ENCODE assay signal across 21 mouse cellular contexts in genomic region chr2:159575271-159575670, GRCm38 (mm10).
"Had no signal": no experiment of that assay in that cellular context is flagged by ENCODE, and none has a peak within 500 bp of the region (broad histone marks: within the 10 kb centered on the region; RNA-seq: fewer than 3 reads in every experiment).

No protein-coding gene starts in this region.

- H3K9me3 ChIP-seq: limb, embryonic 10.5 days; limb, embryonic 13.5 days; liver, embryonic 12.5 days; liver, embryonic 15.5 days; lung, embryonic 15.5 days; midbrain, embryonic 10.5 days; midbrain, embryonic 13.5 days; stomach, embryonic 15.5 days had no signal

- H3K4me1 ChIP-seq: liver, embryonic 12.5 days; liver, embryonic 15.5 days; lung, embryonic 15.5 days; megakaryocyte, embryonic 14.5 days; midbrain, embryonic 10.5 days; midbrain, embryonic 13.5 days; stomach, embryonic 15.5 days had no signal

- H3K9ac ChIP-seq: limb, embryonic 13.5 days; liver, embryonic 12.5 days; liver, embryonic 15.5 days; lung, embryonic 15.5 days; midbrain, embryonic 13.5 days; stomach, embryonic 15.5 days had no signal

- H3K36me3 ChIP-seq: limb, embryonic 10.5 days; limb, embryonic 13.5 days; liver, embryonic 12.5 days; liver, embryonic 15.5 days; lung, embryonic 15.5 days; midbrain, embryonic 10.5 days; midbrain, embryonic 13.5 days; stomach, embryonic 15.5 days had no signal

- ATAC-seq: liver, embryonic 12.5 days; midbrain, embryonic 13.5 days had no signal

- H3K4me3 ChIP-seq: limb, embryonic 10.5 days; limb, embryonic 13.5 days; liver, embryonic 12.5 days; liver, embryonic 15.5 days; lung, embryonic 15.5 days; megakaryocyte, embryonic 14.5 days; midbrain, embryonic 10.5 days; midbrain, embryonic 13.5 days; stomach, embryonic 15.5 days had no signal

- DNase-seq: kidney, adult 2 months; kidney, postnatal 10 days; kidney, postnatal 36 days; layer of hippocampus, postnatal 36 days; liver; lung, adult 18-20 months; lung, postnatal 10 days; lung, postnatal 36 days; right cerebral cortex, postnatal 25 days; spleen, adult 18-20 months; thymus, adult 18-20 months; thymus, postnatal 36 days had no signal

- H3K27ac ChIP-seq: limb, embryonic 10.5 days; limb, embryonic 13.5 days; liver, embryonic 12.5 days; liver, embryonic 15.5 days; lung, embryonic 15.5 days; midbrain, embryonic 10.5 days; midbrain, embryonic 13.5 days; stomach, embryonic 15.5 days had no signal

- H3K27me3 ChIP-seq: liver, embryonic 12.5 days; liver, embryonic 15.5 days; lung, embryonic 15.5 days; megakaryocyte, embryonic 14.5 days; midbrain, embryonic 13.5 days; stomach, embryonic 15.5 days had no signal

- H3K4me2 ChIP-seq: limb, embryonic 13.5 days; liver, embryonic 12.5 days; liver, embryonic 15.5 days; lung, embryonic 15.5 days; midbrain, embryonic 13.5 days; stomach, embryonic 15.5 days had no signal
